Mouse (Mus musculus): ENCODE results near the gene Edf1. TPM values are rescaled to one million over a fixed set of nuclear protein-coding genes. Genes with fewer than 3 reads are reported as not detected.
A peak's percentile ranks its signal among the peaks of the same experiment; 100 is the strongest.

Edf1 gene
- polyA plus RNA-seq, 1 experiment from 2014 or later = 433 TPM

DNA sequence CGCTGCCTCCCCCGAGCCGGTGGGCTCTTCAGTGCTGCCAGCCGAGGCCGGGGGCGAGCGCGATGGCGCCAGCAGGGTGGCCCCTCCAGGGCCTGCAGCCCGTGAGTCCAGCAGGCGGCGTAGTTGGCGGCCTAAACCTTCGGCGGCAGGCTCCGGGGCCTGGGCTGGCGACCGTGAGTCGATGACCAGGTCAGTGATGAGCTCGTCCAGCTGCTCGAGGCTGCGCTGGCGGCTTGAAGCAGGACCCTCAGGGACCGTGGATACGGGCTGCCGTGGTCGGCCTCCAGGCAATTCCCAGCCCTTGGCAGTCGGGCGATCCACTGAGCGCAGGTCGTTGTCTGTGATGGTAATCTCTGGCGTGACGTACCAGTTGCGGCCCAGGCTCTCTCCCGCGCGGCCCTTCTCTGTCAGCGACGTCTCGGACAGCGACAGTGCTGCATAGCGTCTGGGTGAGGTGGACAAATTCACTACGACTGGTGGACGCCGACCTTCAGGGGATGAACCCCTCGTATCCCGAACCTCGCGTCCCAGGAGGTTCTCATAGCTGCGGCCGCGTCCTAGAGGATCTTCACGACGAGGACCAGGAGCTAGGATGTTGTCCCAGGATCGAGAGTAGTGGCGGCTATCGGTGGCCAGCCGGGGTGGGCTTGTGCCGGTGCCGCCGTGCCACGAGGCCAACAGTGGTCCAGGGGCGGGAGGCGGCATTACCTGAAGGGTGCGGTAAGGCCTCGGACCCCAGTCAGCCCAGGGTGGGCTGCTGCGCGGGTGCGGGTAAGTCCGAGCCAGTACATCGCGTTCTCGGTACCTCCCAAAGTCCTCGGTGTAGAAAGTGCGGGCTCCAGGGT lies 20.5 kb downstream of the Edf1 start:
- H3K36me3 ChIP-seq = peaks cover 15% of the 10 kb centered on the region
- H3K4me2 ChIP-seq = peak overlapping the region; percentile 32
- no peak overlapping the region; the same call in 1 of the 2 replicates for H3K4me3 ChIP-seq (replicated peaks)
- WGBS = 14% methylated on average over 75 of the region's 75 CpGs
- H3K4me1 ChIP-seq = peaks cover 85% of the 10 kb centered on the region
- no peak for ATAC-seq (ENCODE audit: low FRiP score)
- no peaks in the 10 kb centered on the region for H3K9me3 ChIP-seq (replicated peaks)
- H3K27me3 ChIP-seq (replicated peaks) = peaks cover 48% of the 10 kb centered on the region
- H3K9ac ChIP-seq (replicated peaks) = no peak overlapping the region
- no peak overlapping the region for H3K27ac ChIP-seq (replicated peaks)

DNA sequence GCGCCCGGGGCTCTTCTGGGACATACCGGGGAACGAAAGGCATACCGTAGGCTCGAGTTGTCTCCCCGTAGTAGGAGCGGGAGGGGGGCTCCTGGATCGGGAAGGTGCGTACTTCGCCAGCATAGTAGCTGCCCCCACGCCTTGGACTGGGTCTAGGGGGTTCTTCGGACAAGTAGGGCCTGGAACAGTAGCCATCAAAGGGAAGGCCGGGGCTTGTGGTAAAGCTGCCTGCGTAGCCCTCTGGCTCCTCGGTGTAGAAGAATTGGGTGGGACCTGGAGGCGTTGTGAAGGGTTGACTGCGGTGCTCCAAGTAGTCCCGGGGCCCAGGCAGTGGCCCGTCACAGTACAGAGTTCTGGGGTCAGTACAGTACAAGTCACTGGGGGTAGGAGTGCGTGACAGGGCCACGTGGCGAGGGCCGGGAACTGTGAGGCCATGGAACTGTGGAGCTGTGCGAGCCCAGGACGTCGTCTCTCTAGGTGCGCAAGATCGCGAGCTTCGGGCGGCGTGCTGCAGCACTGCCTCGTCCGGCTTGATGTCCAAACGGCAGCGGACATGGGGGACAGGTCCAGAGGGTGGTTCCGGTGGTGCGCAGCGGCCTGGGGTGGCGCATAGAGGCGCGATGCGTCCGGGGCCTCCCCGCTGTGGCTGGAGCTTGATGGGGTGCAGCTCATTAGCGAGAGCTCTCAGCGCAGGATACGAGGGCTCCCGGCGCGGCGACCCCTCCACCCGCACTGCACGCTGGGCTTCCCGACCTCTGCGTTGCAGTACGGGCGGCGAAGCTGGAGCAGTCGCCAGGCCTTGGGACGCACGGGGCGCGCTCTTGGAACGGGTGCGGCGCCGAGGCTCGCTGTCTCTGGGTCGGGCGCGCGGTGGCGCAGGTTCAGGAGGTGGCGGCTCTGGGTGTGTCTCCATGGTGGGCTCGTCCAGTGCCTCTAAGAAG lies 21.4 kb downstream of the Edf1 start:
- no peak overlapping the region for H3K9ac ChIP-seq (replicated peaks)

DNA sequence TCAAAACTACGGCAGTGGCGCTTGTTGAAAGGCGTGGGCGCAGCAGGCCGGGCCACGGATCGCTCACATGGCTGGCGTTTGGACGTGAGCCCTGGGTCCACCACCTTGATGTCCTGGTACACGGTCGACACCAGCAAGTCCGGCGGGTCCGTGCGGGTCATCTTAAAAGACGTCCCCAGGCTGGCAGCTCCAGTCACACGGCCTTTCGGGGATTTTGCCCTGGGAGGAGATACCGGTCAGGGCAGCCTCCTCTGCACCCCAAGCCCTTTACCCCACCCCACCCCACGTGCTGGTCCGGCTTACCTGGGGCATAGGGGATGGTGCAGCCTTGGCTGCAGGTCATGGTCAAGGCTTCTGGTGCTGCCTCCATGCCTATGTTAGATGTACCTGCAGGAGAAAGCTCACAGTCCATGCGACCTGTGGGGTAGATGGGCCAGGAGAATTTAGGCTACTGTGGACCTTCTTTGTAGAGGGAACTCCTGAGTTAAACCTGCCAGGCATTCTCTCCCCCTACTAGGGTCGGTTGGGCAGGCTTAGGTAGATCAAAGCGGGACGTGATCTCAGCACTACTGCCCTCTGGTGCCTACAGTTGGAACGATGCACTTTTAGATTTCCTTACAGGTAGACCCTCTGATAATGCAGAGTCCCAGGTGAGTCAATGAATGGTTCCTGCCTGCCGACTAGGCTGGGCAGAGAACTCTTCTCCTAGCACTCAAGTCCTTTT lies 22.3 kb downstream of the Edf1 start:
- Histone ChIP-seq H3K4me1 (peaks cover 83% of the 10 kb centered on the region), H3K4me2 (peak overlapping the region; percentile 84), H3K36me3 (peaks cover 30% of the 10 kb centered on the region), H3K27me3 (replicated peaks) (peaks cover 48% of the 10 kb centered on the region), H3K27ac (replicated peaks) (no peak overlapping the region), H3K9ac (replicated peaks) (no peak overlapping the region), H3K4me3 (replicated peaks) (peak overlapping the region; percentile 60), H3K9me3 (replicated peaks) (no peaks in the 10 kb centered on the region)
- WGBS = 9% methylated on average over 27 of the region's 27 CpGs
- no peak for ATAC-seq (ENCODE audit: low FRiP score)

More for the DNA sequence above, 21.4 kb downstream of the Edf1 start:
- Histone ChIP-seq H3K4me1 (peaks cover 85% of the 10 kb centered on the region), H3K36me3 (peaks cover 22% of the 10 kb centered on the region), H3K4me3 (replicated peaks) (peak overlapping the region; percentile 60; the same call in 1 of the 2 replicates), H3K27me3 (replicated peaks) (peaks cover 48% of the 10 kb centered on the region), H3K9me3 (replicated peaks) (no peaks in the 10 kb centered on the region), H3K27ac (replicated peaks) (no peak overlapping the region), H3K4me2 (peak overlapping the region; percentile 84)
- no peak for ATAC-seq (ENCODE audit: low FRiP score)
- 10% methylated on average over 77 of the region's 77 CpGs for WGBS

DNA sequence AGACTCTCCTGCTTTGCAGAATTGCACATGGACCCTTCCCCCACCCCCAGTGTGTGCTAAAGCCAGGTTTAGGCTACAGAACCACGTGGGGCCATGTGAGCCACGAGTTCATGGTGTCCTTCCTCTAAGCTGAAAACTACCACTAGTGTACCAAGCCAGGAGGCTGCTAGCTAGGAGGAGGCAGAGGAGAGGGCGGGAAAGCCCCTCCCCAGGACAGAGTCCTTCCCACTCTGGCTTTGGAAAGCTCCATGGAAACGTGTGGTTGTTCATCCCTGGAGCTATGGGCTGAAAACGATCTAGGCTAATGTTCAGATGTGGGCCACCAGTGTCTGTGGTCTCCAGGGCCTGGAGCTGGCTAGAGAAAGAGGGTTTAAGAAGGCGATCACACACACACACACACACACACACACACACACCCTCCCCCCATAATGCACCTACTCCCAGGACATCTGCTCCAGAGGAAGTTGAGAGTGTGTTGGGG lies 23.0 kb downstream of the Edf1 start:
- peaks cover 48% of the 10 kb centered on the region for H3K27me3 ChIP-seq (replicated peaks)
- ATAC-seq (ENCODE audit: low FRiP score) = peak; percentile 3; the same call in 1 of the 2 replicates

DNA sequence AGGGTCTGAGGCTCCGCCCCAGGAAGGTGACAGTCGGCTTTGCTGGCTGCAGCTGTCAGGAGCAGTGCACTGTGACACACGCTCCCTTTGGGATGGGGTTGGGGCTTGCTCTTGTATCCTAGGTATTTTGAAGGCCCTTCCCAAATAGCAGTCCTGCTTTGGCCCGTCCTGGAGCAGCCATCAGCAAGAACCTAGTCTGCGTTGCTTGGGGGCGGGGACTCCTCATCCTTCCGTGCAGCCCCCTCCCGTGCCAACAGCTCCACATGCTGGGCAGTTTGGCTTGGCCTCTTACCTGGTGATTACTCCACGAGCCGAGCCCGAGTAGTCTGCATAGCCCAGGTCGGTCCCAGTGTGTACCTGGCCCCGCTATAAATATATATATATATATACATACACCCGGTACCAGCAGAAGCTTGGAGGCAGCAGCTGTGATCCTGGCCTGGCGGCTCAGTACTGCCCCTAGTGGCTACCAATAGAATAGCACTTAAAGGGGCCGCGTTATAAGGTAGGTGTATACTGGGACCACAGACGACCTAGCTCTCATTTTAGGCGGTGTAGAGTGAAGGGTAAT lies 23.7 kb downstream of the Edf1 start, which contains the start of gene Ajm1:
TSS of gene Ajm1 (minus strand) at position 464 of the 571 bp plus-strand sequence.
- peak within 1 kb of the TSS; percentile 60 for H3K4me3 ChIP-seq (replicated peaks)
- H3K9ac ChIP-seq (replicated peaks) = peak within 1 kb of the TSS; percentile 62
- H3K27me3 ChIP-seq (replicated peaks) = peaks cover 44% of the 10 kb centered on the region
- peak; percentile 78 for ATAC-seq (ENCODE audit: low FRiP score)
- H3K36me3 ChIP-seq = peaks cover 36% of the 10 kb centered on the region
- peaks cover 73% of the 10 kb centered on the region for H3K4me1 ChIP-seq
- H3K27ac ChIP-seq (replicated peaks) = peak within 1 kb of the TSS; percentile 71
- H3K4me2 ChIP-seq = peak within 1 kb of the TSS; percentile 84
- no peaks in the 10 kb centered on the region for H3K9me3 ChIP-seq (replicated peaks)
- 5% methylated on average over 19 of the region's 19 CpGs for WGBS

More for the DNA sequence above, 23.0 kb downstream of the Edf1 start:
- Histone ChIP-seq H3K27ac (replicated peaks) (no peak overlapping the region), H3K4me2 (peak overlapping the region; percentile 84), H3K36me3 (peaks cover 37% of the 10 kb centered on the region), H3K9ac (replicated peaks) (peak overlapping the region; percentile 62), H3K4me3 (replicated peaks) (peak overlapping the region; percentile 60), H3K9me3 (replicated peaks) (no peaks in the 10 kb centered on the region), H3K4me1 (peaks cover 76% of the 10 kb centered on the region)
- WGBS = 35% methylated on average over 6 of the region's 6 CpGs

DNA sequence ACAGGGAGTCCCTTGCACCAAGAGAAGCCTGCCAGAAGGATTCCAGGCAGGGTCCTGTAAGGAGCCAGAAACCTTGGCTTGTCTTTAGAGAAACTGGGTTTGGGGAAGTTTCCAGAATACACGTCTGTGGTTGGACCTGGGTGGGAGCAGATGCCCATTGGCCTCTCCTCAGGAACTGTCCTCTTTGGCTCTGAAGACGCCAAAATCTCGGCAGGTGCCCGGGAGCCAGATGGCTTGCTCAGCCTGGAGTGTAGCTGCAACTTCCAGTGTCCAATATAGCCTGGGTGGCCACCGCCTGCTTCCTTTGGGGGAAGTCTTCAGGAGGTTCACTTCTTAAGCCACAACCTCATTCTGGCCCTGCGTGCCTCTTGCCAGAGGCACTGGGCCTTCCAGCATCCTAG lies 24.3 kb downstream of the Edf1 start:
- Histone ChIP-seq H3K9me3 (replicated peaks) (no peaks in the 10 kb centered on the region), H3K27me3 (replicated peaks) (peaks cover 39% of the 10 kb centered on the region), H3K4me1 (peaks cover 69% of the 10 kb centered on the region), H3K9ac (replicated peaks) (no peak overlapping the region), H3K36me3 (peaks cover 36% of the 10 kb centered on the region), H3K4me2 (peak overlapping the region; percentile 84), H3K27ac (replicated peaks) (peak overlapping the region; percentile 71), H3K4me3 (replicated peaks) (peak overlapping the region; percentile 60)
- no peak for ATAC-seq (ENCODE audit: low FRiP score)
- 32% methylated on average over 6 of the region's 6 CpGs for WGBS

DNA sequence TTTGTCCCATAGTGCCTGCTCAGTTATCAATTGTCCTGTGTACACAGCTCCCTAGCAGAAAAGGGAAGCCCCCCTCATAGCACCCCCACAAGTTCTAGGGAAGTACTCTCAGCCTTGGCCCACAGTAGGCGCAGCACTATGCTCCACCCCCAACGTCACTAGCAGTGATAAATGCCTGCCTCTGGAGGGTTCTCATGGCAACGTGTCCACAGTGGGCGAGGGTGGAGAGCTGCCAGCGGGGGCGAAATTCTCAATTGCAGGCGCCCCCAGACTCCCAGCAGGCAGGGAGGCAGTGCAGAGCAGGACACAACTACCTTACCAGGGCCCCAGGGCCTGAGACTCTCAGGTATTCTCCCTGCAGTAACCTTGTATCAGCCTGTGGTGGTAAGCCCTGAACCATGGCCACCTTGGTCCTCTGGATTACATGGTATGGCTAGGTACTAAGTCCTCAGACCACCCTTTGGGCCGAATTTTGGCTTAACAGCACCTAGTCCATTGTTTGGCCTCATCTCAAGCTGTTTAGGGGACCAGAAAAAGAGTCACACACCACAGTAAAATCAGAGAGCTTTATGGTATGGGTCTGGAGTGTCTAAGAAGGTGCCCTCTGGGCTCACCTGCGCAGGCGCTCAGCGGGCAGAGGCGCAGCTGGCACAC lies 24.9 kb downstream of the Edf1 start:
- Histone ChIP-seq H3K9me3 (replicated peaks) (no peaks in the 10 kb centered on the region), H3K4me3 (replicated peaks) (no peak overlapping the region), H3K9ac (replicated peaks) (no peak overlapping the region), H3K36me3 (peaks cover 38% of the 10 kb centered on the region), H3K4me2 (peak overlapping the region; percentile 84; the same call in 1 of the 2 replicates), H3K4me1 (peaks cover 63% of the 10 kb centered on the region), H3K27me3 (replicated peaks) (peaks cover 32% of the 10 kb centered on the region), H3K27ac (replicated peaks) (peak overlapping the region; percentile 71)
- WGBS = 33% methylated on average over 12 of the region's 12 CpGs
- peak; percentile 29; the same call in 1 of the 2 replicates for ATAC-seq (ENCODE audit: low FRiP score)

DNA sequence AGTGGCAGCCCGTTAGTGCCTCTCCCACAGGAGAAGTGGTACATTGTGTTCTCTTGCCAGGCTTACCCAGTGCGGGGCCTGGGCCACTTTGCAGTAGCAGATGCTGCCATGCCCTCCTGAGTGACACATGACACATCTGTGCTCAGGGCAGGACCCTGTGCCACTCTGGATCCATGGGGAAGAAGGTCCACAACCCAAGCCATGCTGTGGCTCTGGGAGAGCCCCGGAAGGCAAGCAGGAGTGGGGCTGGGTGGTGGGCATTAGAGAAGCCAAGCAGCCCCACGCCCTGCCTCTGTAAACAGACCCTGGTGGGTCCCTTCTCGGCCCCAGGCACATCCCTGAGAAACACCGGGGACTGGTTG lies 25.5 kb downstream of the Edf1 start:
- Histone ChIP-seq H3K4me3 (replicated peaks) (no peak overlapping the region), H3K27me3 (replicated peaks) (peaks cover 27% of the 10 kb centered on the region), H3K27ac (replicated peaks) (peak overlapping the region; percentile 71; the same call in 1 of the 2 replicates), H3K4me2 (no peak overlapping the region), H3K9ac (replicated peaks) (no peak overlapping the region), H3K36me3 (peaks cover 43% of the 10 kb centered on the region), H3K4me1 (peaks cover 58% of the 10 kb centered on the region), H3K9me3 (replicated peaks) (no peaks in the 10 kb centered on the region)
- WGBS = 56% methylated on average over 6 of the region's 6 CpGs
- no peak for ATAC-seq (ENCODE audit: low FRiP score)

DNA sequence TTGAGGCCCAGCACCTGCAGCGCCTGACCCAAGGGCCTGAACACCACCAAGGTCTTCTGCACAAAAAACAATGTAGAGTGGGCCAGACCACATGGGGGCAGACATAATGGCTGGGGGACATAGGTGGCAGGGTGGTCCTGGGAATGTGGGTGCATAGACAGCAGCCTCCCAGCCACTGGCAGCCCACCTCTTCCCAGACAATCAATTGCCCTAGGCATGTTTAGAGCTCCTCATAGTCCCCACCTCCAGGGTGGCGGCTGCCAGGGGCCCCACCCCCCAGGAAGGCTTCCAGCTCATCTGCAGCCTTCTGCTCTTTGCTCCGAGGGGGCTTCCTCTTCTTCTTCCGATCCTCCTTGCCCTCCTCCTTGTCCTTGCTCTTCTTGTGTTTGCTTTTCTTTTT lies 25.9 kb downstream of the Edf1 start:
- Histone ChIP-seq H3K36me3 (peaks cover 46% of the 10 kb centered on the region), H3K9me3 (replicated peaks) (no peaks in the 10 kb centered on the region), H3K4me3 (replicated peaks) (no peak overlapping the region), H3K9ac (replicated peaks) (no peak overlapping the region), H3K27ac (replicated peaks) (peak overlapping the region; percentile 71; the same call in 1 of the 2 replicates), H3K27me3 (replicated peaks) (peaks cover 22% of the 10 kb centered on the region), H3K4me2 (no peak overlapping the region), H3K4me1 (peaks cover 53% of the 10 kb centered on the region)
- 73% methylated on average over 4 of the region's 4 CpGs for WGBS
- ATAC-seq (ENCODE audit: low FRiP score) = no peak

DNA sequence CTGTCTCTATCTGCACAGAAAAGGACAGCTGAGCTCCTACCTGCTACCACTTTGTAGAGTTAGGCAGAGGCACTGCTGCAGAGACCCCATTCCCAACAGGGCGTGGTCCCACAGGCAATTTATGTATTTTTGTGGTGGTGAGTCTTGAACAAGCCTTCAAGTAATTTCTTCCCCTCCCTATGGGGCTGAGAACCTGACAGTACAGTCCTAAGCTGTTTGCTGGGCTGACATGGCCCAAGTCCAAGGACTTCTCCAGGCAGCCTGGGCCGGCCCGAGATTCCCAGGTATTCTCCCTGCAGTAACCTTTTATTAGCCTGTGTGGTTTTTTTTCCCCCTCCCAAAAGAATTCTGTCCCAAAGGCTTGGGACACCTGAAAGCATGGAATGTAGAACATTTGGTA lies 26.5 kb downstream of the Edf1 start:
- peaks cover 17% of the 10 kb centered on the region for H3K27me3 ChIP-seq (replicated peaks)
- 89% methylated on average over 3 of the region's 3 CpGs for WGBS
- peaks cover 47% of the 10 kb centered on the region for H3K4me1 ChIP-seq
- H3K36me3 ChIP-seq = peaks cover 47% of the 10 kb centered on the region
- no peak overlapping the region for H3K27ac ChIP-seq (replicated peaks)
- H3K4me2 ChIP-seq = no peak overlapping the region
- no peak overlapping the region for H3K9ac ChIP-seq (replicated peaks)
- no peaks in the 10 kb centered on the region for H3K9me3 ChIP-seq (replicated peaks)
- no peak overlapping the region for H3K4me3 ChIP-seq (replicated peaks)
- ATAC-seq (ENCODE audit: low FRiP score) = no peak
